Mouse (Mus musculus) embryonic facial prominence, embryonic 15.5 days (tissue): ENCODE measurements at regions not wholly inside any gene's neighbourhood (a gene's known extent, or its start where the extent isn't known, plus 50 kb on each side); places are given as distances from the start of the nearest gene placed in this dataset.

Experiments used
- ATAC-seq: fragments of 200-750 bp; cut with Nextera tagmentation; 2 replicates; pipeline ENCODE4 v1.8.0; 2017; ENCODE audit warnings: low read depth, moderate TSS enrichment; ENCODE audit not compliant: insufficient number of reproducible peaks, low FRiP score, low TSS enrichment
- H3K27ac ChIP-seq: fragments of 300-500 bp; sonication (generic); replicated peaks from 2 replicates; pipeline ENCODE4 v1.5.1; 2015; ENCODE audit warnings: mild to moderate bottlenecking, inconsistent platforms
- H3K27me3 ChIP-seq: fragments of 300-500 bp; sonication (generic); 2 replicates; pipeline ENCODE4 v1.6.1; 2015; ENCODE audit warnings: inconsistent platforms
- H3K36me3 ChIP-seq: fragments of 300-500 bp; sonication (generic); 2 replicates; pipeline ENCODE4 v1.6.1; 2015; ENCODE audit warnings: mild to moderate bottlenecking, inconsistent platforms
- H3K4me1 ChIP-seq: fragments of 300-500 bp; sonication (generic); 2 replicates; pipeline ENCODE4 v1.6.1; 2015; ENCODE audit warnings: inconsistent platforms
- H3K4me2 ChIP-seq: fragments of 300-500 bp; sonication (generic); replicated peaks from 2 replicates; pipeline ENCODE4 v1.6.1; 2015; ENCODE audit warnings: mild to moderate bottlenecking, inconsistent platforms
- H3K4me3 ChIP-seq: fragments of 300-500 bp; sonication (generic); replicated peaks from 2 replicates; pipeline ENCODE4 v1.5.1; 2015; ENCODE audit warnings: mild to moderate bottlenecking, inconsistent platforms
- H3K9ac ChIP-seq: fragments of 300-500 bp; sonication (generic); 2 replicates; pipeline ENCODE4 v1.6.1; 2015; ENCODE audit warnings: inconsistent platforms
- H3K9me3 ChIP-seq: fragments of 300-500 bp; sonication (generic); replicated peaks from 2 replicates; pipeline ENCODE4 v1.6.1; 2016; ENCODE audit warnings: inconsistent platforms
- WGBS: fragments of 180-500 bp; shearing (Covaris S2); methylation state at CpG from one replicate; pipeline ENCODE4 v1.1.7; 2015; 5-methylcytosine and 5-hydroxymethylcytosine counted together

- Histone ChIP-seq H3K9me3 (no peaks in the 10 kb centered on the region), H3K9ac (no peak overlapping the region), H3K4me3 (no peak overlapping the region), H3K27me3 (no peaks in the 10 kb centered on the region), H3K27ac (no peak overlapping the region), H3K36me3 (no peaks in the 10 kb centered on the region), H3K4me2 (no peak overlapping the region), H3K4me1 (no peaks in the 10 kb centered on the region)
- WGBS, result 66% methylated on average over 4 of the region's 4 CpGs
- no peak for ATAC-seq
These were observed 369.7 kb downstream of the Lmx1a start for GRCm38 (mm10) chr1:168058769-168059168.

- H3K9ac ChIP-seq, result no peak overlapping the region
- WGBS, result 56% methylated on average over 7 of the region's 7 CpGs
These were observed 367.9 kb downstream of the Pbx1 start for GRCm38 (mm10) chr1:168064065-168064664.

GRCm38 (mm10) chr1:168065598-168066041 lies 366.4 kb downstream of the Pbx1 start:
- WGBS, result 61% methylated on average over 6 of the region's 6 CpGs
- Histone ChIP-seq H3K9me3 (no peaks in the 10 kb centered on the region), H3K9ac (no peak overlapping the region), H3K27ac (no peak overlapping the region), H3K4me3 (no peak overlapping the region), H3K4me2 (no peak overlapping the region), H3K36me3 (no peaks in the 10 kb centered on the region), H3K27me3 (no peaks in the 10 kb centered on the region), H3K4me1 (no peaks in the 10 kb centered on the region)
- ATAC-seq, result no peak

More at GRCm38 (mm10) chr1:168064065-168064664, 367.9 kb downstream of the Pbx1 start:
- Histone ChIP-seq H3K27me3 (no peaks in the 10 kb centered on the region), H3K4me2 (no peak overlapping the region), H3K27ac (no peak overlapping the region), H3K9me3 (no peaks in the 10 kb centered on the region), H3K36me3 (no peaks in the 10 kb centered on the region), H3K4me1 (no peaks in the 10 kb centered on the region), H3K4me3 (no peak overlapping the region)
- peak; percentile 51; the same call in 1 of the 2 replicates for ATAC-seq

GRCm38 (mm10) chr1:168066810-168067209 lies 365.3 kb downstream of the Pbx1 start:
- Histone ChIP-seq H3K9ac (no peak overlapping the region), H3K36me3 (no peaks in the 10 kb centered on the region), H3K4me2 (no peak overlapping the region), H3K4me1 (no peaks in the 10 kb centered on the region), H3K27ac (no peak overlapping the region), H3K27me3 (no peaks in the 10 kb centered on the region), H3K9me3 (no peaks in the 10 kb centered on the region), H3K4me3 (no peak overlapping the region)
- 75% methylated on average over 6 of the region's 6 CpGs for WGBS
- ATAC-seq, result no peak

GRCm38 (mm10) chr1:168068003-168068919 lies 363.8 kb downstream of the Pbx1 start:
- no peak overlapping the region for H3K4me2 ChIP-seq
- no peaks in the 10 kb centered on the region for H3K36me3 ChIP-seq
- 65% methylated on average over 9 of the region's 9 CpGs for WGBS
- H3K27ac ChIP-seq, result no peak overlapping the region
- peak; percentile 63; the same call in 1 of the 2 replicates for ATAC-seq
- H3K27me3 ChIP-seq, result no peaks in the 10 kb centered on the region
- no peak overlapping the region for H3K9ac ChIP-seq
- H3K4me3 ChIP-seq, result no peak overlapping the region
- H3K9me3 ChIP-seq, result no peaks in the 10 kb centered on the region
- H3K4me1 ChIP-seq, result no peaks in the 10 kb centered on the region

GRCm38 (mm10) chr1:168068920-168069590 lies 363.0 kb downstream of the Pbx1 start:
- Histone ChIP-seq H3K4me1 (no peaks in the 10 kb centered on the region), H3K27ac (no peak overlapping the region), H3K36me3 (no peaks in the 10 kb centered on the region), H3K9me3 (no peaks in the 10 kb centered on the region), H3K4me3 (no peak overlapping the region), H3K27me3 (no peaks in the 10 kb centered on the region), H3K4me2 (no peak overlapping the region), H3K9ac (no peak overlapping the region)
- 84% methylated on average over 1 of the region's 1 CpGs for WGBS
- ATAC-seq, result no peak
